Mouse (Mus musculus) CH12.LX (cell line): ENCODE measurements around the gene Rpgr. TPM values are rescaled to one million over a fixed set of nuclear protein-coding genes. Genes with fewer than 3 reads are reported as not detected.

Experiments
- DNase-seq: peaks from one replicate; pipeline ENCODE4 v3.0.0-alpha.2; 2013; ENCODE audit errors: extremely low read depth
- H3K27ac ChIP-seq: 2 replicates; pipeline ENCODE4 v1.5.1; 2012; ENCODE audit warnings: low read depth, mild to moderate bottlenecking, control low read depth, moderate library complexity; ENCODE audit not compliant: insufficient read depth
- H3K27me3 ChIP-seq: replicated peaks from 2 replicates; pipeline ENCODE3; 2012; ENCODE audit warnings: inconsistent platforms
- H3K36me3 ChIP-seq, 2 experiments: replicated peaks in 1 of 2; 2 replicates each; pipeline versions ENCODE3 to v1.6.1; 2012; ENCODE audit warnings: inconsistent platforms in 1 of 2, low read length in 1 of 2, mild to moderate bottlenecking in 1 of 2, mixed read lengths in 1 of 2, moderate library complexity in 1 of 2; ENCODE audit not compliant: control insufficient read depth in 1 of 2, insufficient read depth in 1 of 2
- H3K4me1 ChIP-seq, 2 experiments: 2 replicates each; pipeline ENCODE4 v1.6.1; 2012; ENCODE audit warnings: inconsistent platforms in 1 of 2, moderate library complexity in 1 of 2; ENCODE audit not compliant: insufficient read depth in 2 of 2, control insufficient read depth in 1 of 2
- H3K4me2 ChIP-seq: 2 replicates; pipeline ENCODE4 v1.6.1; 2012; ENCODE audit warnings: low read depth, mild to moderate bottlenecking, control low read depth; ENCODE audit not compliant: poor library complexity, insufficient read depth, severe bottlenecking
- H3K4me3 ChIP-seq, 3 experiments: fragments of 150-350 bp in 1 of 3; sonication (generic) in 1 of 3; replicated peaks in 1 of 3; 2 replicates each; pipeline versions ENCODE3 to v1.5.1; 2011 to 2012; ENCODE audit warnings: low read depth in 2 of 3, low read length in 2 of 3, mild to moderate bottlenecking in 2 of 3, moderate library complexity in 2 of 3, control low read depth in 1 of 3, improper control_type of control experiment in 1 of 3, inconsistent platforms in 1 of 3, mixed read lengths in 1 of 3; ENCODE audit not compliant: poor library complexity in 1 of 3
- H3K79me2 ChIP-seq: replicated peaks from 2 replicates; pipeline ENCODE4 v1.6.1; 2012; ENCODE audit warnings: mild to moderate bottlenecking, moderate library complexity; ENCODE audit not compliant: control insufficient read depth, poor library complexity, insufficient read depth, severe bottlenecking; ENCODE audit errors: extremely low read depth
- H3K9ac ChIP-seq: 2 replicates; pipeline ENCODE4 v1.6.1; 2012; ENCODE audit warnings: low read depth, mild to moderate bottlenecking, control low read depth, moderate library complexity; ENCODE audit not compliant: insufficient read depth
- H3K9me3 ChIP-seq: replicated peaks from 2 replicates; pipeline ENCODE3; 2012; ENCODE audit warnings: low read length, inconsistent platforms, mixed read lengths
- CHD1 ChIP-seq: IDR thresholded peaks from 2 replicates; pipeline ENCODE4 v1.6.1; 2012; ENCODE audit warnings: low read depth, low read length, improper control_type of control experiment, inconsistent platforms
- CTCF ChIP-seq, 2 experiments: IDR thresholded peaks in 1 of 2; conservative IDR thresholded peaks in 1 of 2; 2 replicates each; pipeline ENCODE4 v1.5.1; 2011 to 2012; ENCODE audit warnings: low read depth in 2 of 2, low read length in 2 of 2, improper control_type of control experiment in 1 of 2, inconsistent platforms in 1 of 2, mild to moderate bottlenecking in 1 of 2, moderate library complexity in 1 of 2
- EP300 ChIP-seq: IDR thresholded peaks from 2 replicates; pipeline ENCODE4 v1.6.1; 2011; ENCODE audit warnings: low read length, improper control_type of control experiment
- IRF4 ChIP-seq: IDR thresholded peaks from 2 replicates; pipeline ENCODE4 v1.6.1; 2014; ENCODE audit warnings: low read depth, mild to moderate bottlenecking, inconsistent platforms, low read length, improper control_type of control experiment
- JUND ChIP-seq: conservative IDR thresholded peaks from 2 replicates; pipeline ENCODE4 v1.6.1; 2011; ENCODE audit warnings: low read depth, low read length, improper control_type of control experiment
- MXI1 ChIP-seq: IDR thresholded peaks from 2 replicates; pipeline ENCODE4 v1.6.1; 2011; ENCODE audit warnings: mild to moderate bottlenecking, low read depth, low read length, improper control_type of control experiment
- NRF1 ChIP-seq: IDR thresholded peaks from 2 replicates; pipeline ENCODE4 v1.6.1; 2014; ENCODE audit warnings: low read depth, mild to moderate bottlenecking, inconsistent platforms, low read length, improper control_type of control experiment, moderate library complexity
- PAX5 ChIP-seq: IDR thresholded peaks from 2 replicates; pipeline ENCODE4 v1.6.1; 2012; ENCODE audit warnings: low read length, inconsistent platforms, mixed read lengths
- POLR2AphosphoS2 ChIP-seq: IDR thresholded peaks from 2 replicates; pipeline ENCODE4 v1.6.1; 2011; ENCODE audit warnings: low read depth, low read length, improper control_type of control experiment
- RCOR1 ChIP-seq: conservative IDR thresholded peaks from 2 replicates; pipeline ENCODE4 v1.6.1; 2012; ENCODE audit warnings: low read depth, mild to moderate bottlenecking, inconsistent platforms, low read length, improper control_type of control experiment
- SIN3A ChIP-seq: IDR thresholded peaks from 2 replicates; pipeline ENCODE4 v1.6.1; 2012; ENCODE audit warnings: low read length, improper control_type of control experiment, inconsistent platforms
- SMC3 ChIP-seq: IDR thresholded peaks from 2 replicates; pipeline ENCODE4 v1.6.1; 2011; ENCODE audit warnings: low read depth, low read length, improper control_type of control experiment
- UBTF ChIP-seq: IDR thresholded peaks from 2 replicates; pipeline ENCODE4 v1.6.1; 2012; ENCODE audit warnings: low read depth, mild to moderate bottlenecking, inconsistent platforms, low read length, improper control_type of control experiment, moderate library complexity
- USF2 ChIP-seq: conservative IDR thresholded peaks from 2 replicates; pipeline ENCODE4 v1.6.1; 2011; ENCODE audit warnings: low read depth, low read length, improper control_type of control experiment
- ZC3H11A ChIP-seq: IDR thresholded peaks from 2 replicates; pipeline ENCODE4 v1.6.1; 2012; ENCODE audit warnings: low read depth, mild to moderate bottlenecking, inconsistent platforms, low read length, improper control_type of control experiment
- ZMIZ1 ChIP-seq: IDR thresholded peaks from 2 replicates; pipeline ENCODE4 v1.6.1; 2012; ENCODE audit warnings: low read depth, mild to moderate bottlenecking, inconsistent platforms, low read length, improper control_type of control experiment
- ZNF384 ChIP-seq: IDR thresholded peaks from 2 replicates; pipeline ENCODE4 v1.6.1; 2012; ENCODE audit warnings: low read depth, low read length, improper control_type of control experiment, inconsistent platforms
- dilution Hi-C: fragments of 300-500 bp; cut with MboI; formaldehyde crosslinking; loops from 2 replicates; pipeline ENCODE4 v1.14.3; 2020; ENCODE audit warnings: low sequenced_read_pairs; ENCODE audit not compliant: extremely low pct_unique_long_range_greater_than_20kb, extremely low pct_ligation_motif_present
- in situ Hi-C: fragments of 300-500 bp; cut with MboI; formaldehyde crosslinking; loops from 3 replicates; pipeline ENCODE4 v1.14.3; 2019; ENCODE audit warnings: low sequenced_read_pairs, low pct_ligation_motif_present, low pct_unique_long_range_greater_than_20kb, mixed read lengths
- polyA plus RNA-seq: library from polyadenylated mRNA; unstranded; fragments of >175 nt; gene quantifications from 2 replicates; pipeline ENCODE4 v1.2.1, GENCODE M21; 2012; ENCODE audit warnings: low read depth; ENCODE audit not compliant: insufficient read length
- total RNA-seq, 2 experiments: library from RNA; depleted of rRNA; stranded (reverse); fragments of 300-350 nt in 1 of 2; fragments of >200 nt in 1 of 2; gene quantifications; 2 replicates each; pipeline ENCODE4 v1.2.3; 2012 to 2014

Gene Rpgr
- total and polyA plus RNA-seq, 3 experiments = 4.8 to 8.2 (median 5.9) TPM

DNA sequence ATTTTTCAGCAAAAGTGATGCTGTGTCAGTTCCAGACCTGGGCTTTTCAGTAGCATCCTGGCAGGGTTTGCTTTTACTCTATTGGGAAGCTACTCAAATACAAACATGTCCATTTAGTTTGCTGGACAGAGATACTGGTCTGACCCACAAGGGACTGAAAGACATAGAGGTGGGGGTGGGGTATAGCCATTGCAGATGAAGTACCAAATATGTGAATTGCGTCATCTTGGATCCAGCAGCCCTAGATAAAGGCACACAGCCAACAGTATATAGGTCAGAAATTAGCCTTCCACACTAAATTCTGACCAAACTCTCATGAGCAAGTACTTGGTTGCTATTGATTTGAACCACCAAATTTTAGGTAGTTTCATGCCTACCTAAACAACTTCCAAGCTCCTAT, 114.0 kb downstream of the Rpgr start:
- no peak overlapping the region for H3K4me3 ChIP-seq
- in situ Hi-C loops = no loop called here
- no peaks in the 10 kb centered on the region for H3K79me2 ChIP-seq
- H3K36me3 ChIP-seq = no peaks in the 10 kb centered on the region
- no peaks in the 10 kb centered on the region for H3K27me3 ChIP-seq
- H3K9ac ChIP-seq = no peak overlapping the region
- H3K27ac ChIP-seq = no peak overlapping the region
- no peaks in the 10 kb centered on the region for H3K9me3 ChIP-seq
- H3K4me2 ChIP-seq = no peak overlapping the region
- no peaks in the 10 kb centered on the region for H3K4me1 ChIP-seq
- dilution Hi-C loops = no loop called here
- DNase-seq = no peak
- TF ChIP-seq ZNF384 (no peak), SMC3 (no peak), JUND (no peak), EP300 (no peak), ZC3H11A (no peak), IRF4 (no peak), USF2 (no peak), NRF1 (no peak), ZMIZ1 (no peak)

DNA sequence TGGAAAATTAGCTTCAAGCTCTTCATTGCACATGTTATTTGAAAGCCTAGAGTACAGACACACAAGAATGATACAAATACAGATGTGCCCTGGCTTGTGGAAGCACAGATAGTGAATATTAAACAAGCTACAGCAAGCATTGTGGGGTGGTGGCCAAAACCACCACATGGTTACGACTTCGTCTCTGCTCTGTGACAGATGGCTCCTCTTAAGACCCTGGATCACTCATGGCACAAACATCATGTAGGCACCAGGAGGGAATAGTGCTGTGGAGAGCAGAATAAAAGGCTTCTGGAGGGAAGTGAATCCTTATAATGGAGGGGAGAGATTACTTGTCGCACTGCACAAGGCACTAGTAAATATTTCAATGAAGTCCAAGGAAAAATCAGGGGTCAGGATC, 120.9 kb downstream of the Rpgr start:
- H3K36me3 ChIP-seq = no peaks in the 10 kb centered on the region
- no peaks in the 10 kb centered on the region for H3K79me2 ChIP-seq
- H3K27me3 ChIP-seq = no peaks in the 10 kb centered on the region
- no peaks in the 10 kb centered on the region for H3K4me1 ChIP-seq
- DNase-seq = no peak
- in situ Hi-C loops (no loop called here), dilution Hi-C loops (no loop called here)
- H3K27ac ChIP-seq = no peak overlapping the region
- H3K4me2 ChIP-seq = no peak overlapping the region
- TF ChIP-seq POLR2AphosphoS2 = no peak
- no peak for TF ChIP-seq RCOR1
- no peak for TF ChIP-seq UBTF
- TF ChIP-seq CHD1 = no peak
- no peak for TF ChIP-seq EP300
- TF ChIP-seq PAX5 = no peak
- no peak for TF ChIP-seq ZC3H11A
- TF ChIP-seq CTCF (conservative IDR thresholded peaks at IDR 0.05 in 1 of 2, IDR thresholded peaks at IDR 0.05 in 1 of 2; ENCODE audit: low read depth in 2 of 2, low read length in 2 of 2) = no peak
- TF ChIP-seq ZMIZ1 = no peak
- TF ChIP-seq SIN3A = no peak
- TF ChIP-seq MXI1 = no peak
- H3K9me3 ChIP-seq = no peaks in the 10 kb centered on the region
- H3K4me3 ChIP-seq = no peak overlapping the region
- H3K9ac ChIP-seq = no peak overlapping the region
